Mouse (Mus musculus): ENCODE measurements around the gene Ttc23.

Gene Ttc23

GRCm38 (mm10) chr7:67763625-67764024 is 116.4 kb downstream of the Ttc23 start:
- no peak for DNase-seq (ENCODE audit: low read depth, low spot score)
- H3K27me3 ChIP-seq (ENCODE audit: control insufficient read depth, insufficient read depth, low read length, poor library complexity, severe bottlenecking) = no peaks in the 10 kb centered on the region

GRCm38 (mm10) chr7:67768125-67768524 is 120.9 kb downstream of the Ttc23 start:
- Histone ChIP-seq H3K36me3 (ENCODE audit: control insufficient read depth, insufficient read depth, low read length, poor library complexity, severe bottlenecking) (no peaks in the 10 kb centered on the region), H3K27me3 (ENCODE audit: control insufficient read depth, insufficient read depth, low read length, poor library complexity, severe bottlenecking) (no peaks in the 10 kb centered on the region)
- no peak for DNase-seq (ENCODE audit: low read depth, low spot score)

More at GRCm38 (mm10) chr7:67763625-67764024, 116.4 kb downstream of the Ttc23 start:
- no peaks in the 10 kb centered on the region for H3K36me3 ChIP-seq (ENCODE audit: control insufficient read depth, insufficient read depth, low read length, poor library complexity, severe bottlenecking)

DNA sequence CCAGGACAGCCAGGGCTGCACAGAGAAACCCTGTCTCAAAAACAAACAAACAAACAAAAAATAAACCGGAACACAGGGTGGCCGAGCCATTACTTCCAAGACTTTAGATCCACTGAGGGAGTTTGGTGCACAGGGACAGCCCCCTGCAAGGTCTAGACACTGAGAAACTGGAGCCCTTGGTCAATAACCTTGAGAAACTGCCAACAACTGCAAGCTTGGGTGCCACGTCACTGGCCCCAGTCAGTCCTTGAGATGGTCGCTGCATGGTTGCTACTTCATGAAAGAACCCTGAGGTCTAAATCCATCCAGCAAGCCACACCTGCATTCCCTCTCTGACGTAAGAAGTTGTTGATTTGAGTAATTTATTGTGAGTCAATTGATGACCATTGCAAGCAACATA is 122.3 kb downstream of the Ttc23 start:
- H3K36me3 ChIP-seq (ENCODE audit: control insufficient read depth, insufficient read depth, low read length, poor library complexity, severe bottlenecking) = no peaks in the 10 kb centered on the region

GRCm38 (mm10) chr7:67772231-67772630 is 125.0 kb downstream of the Ttc23 start:
- Histone ChIP-seq H3K36me3 (ENCODE audit: control insufficient read depth, insufficient read depth, low read length, poor library complexity, severe bottlenecking) (no peaks in the 10 kb centered on the region), H3K27me3 (ENCODE audit: control insufficient read depth, insufficient read depth, low read length, poor library complexity, severe bottlenecking) (no peaks in the 10 kb centered on the region)
- no peak for DNase-seq (ENCODE audit: low read depth, low spot score)

More for the DNA sequence above, 122.3 kb downstream of the Ttc23 start:
- DNase-seq (ENCODE audit: low read depth, low spot score) = no peak
- no peaks in the 10 kb centered on the region for H3K27me3 ChIP-seq (ENCODE audit: control insufficient read depth, insufficient read depth, low read length, poor library complexity, severe bottlenecking)

GRCm38 (mm10) chr7:67775623-67776022 is 128.4 kb downstream of the Ttc23 start:
- DNase-seq (ENCODE audit: low read depth, low spot score) = no peak
- Histone ChIP-seq H3K27me3 (ENCODE audit: control insufficient read depth, insufficient read depth, low read length, poor library complexity, severe bottlenecking) (no peaks in the 10 kb centered on the region), H3K36me3 (ENCODE audit: control insufficient read depth, insufficient read depth, low read length, poor library complexity, severe bottlenecking) (no peaks in the 10 kb centered on the region)

DNA sequence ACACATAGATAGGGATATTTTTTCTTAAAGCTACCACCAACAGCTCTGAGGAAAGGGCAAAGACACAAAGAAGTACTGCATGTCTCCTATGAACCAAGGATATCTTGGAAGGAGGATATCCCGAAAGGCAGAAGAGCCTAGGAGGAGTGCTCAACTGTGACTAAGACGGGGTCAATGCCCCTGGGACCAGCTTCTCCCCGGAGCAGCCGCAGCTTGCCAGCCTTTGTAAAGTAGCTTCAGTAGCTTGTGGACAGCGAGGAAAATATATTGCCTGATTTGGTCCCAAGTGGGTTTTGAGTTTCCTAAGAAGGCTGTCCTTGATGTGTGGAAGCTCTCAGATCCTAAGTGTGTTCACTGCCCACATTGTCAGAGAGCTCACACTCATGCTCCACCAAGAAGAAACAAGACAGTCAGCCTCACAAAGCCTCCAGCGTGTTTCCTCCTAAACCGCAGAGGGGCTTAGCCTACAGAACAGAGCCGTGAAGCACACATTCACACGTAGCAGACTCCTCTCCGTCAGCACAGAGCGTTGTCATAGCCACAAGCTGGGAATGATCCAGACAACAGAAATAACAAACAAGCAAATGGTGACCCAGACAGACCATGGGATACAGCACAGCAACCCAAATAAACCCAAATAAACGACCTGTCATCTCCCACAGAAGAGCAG is 129.6 kb downstream of the Ttc23 start:
- Histone ChIP-seq H3K27me3 (ENCODE audit: control insufficient read depth, insufficient read depth, low read length, poor library complexity, severe bottlenecking) (no peaks in the 10 kb centered on the region), H3K36me3 (ENCODE audit: control insufficient read depth, insufficient read depth, low read length, poor library complexity, severe bottlenecking) (no peaks in the 10 kb centered on the region)
- no peak for DNase-seq (ENCODE audit: low read depth, low spot score)

DNA sequence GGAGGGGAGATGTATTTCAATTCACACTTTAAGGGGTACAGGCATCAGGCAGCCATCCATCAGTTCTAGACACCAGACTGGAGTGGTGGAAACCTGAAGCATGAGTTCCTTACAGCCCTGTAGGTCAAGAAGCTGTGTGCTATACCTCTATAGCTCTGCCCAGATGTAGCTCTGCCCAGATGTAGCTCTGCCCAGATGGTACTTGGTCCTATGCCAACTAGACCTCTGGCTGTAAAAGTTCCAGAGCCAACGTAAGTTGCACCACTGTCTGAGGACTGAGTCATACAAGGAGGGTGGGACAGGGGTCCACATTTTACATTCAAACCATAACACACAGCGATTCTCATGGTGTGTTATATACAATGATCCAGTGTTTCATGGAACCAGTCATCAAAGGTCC is 140.7 kb downstream of the Ttc23 start:
- H3K27me3 ChIP-seq (ENCODE audit: control insufficient read depth, insufficient read depth, low read length, poor library complexity, severe bottlenecking) = no peaks in the 10 kb centered on the region
- no peaks in the 10 kb centered on the region for H3K36me3 ChIP-seq (ENCODE audit: control insufficient read depth, insufficient read depth, low read length, poor library complexity, severe bottlenecking)
- DNase-seq (ENCODE audit: low read depth, low spot score) = no peak

- DNase-seq (ENCODE audit: low read depth, low spot score) = peak; percentile 57
- H3K36me3 ChIP-seq (ENCODE audit: control insufficient read depth, insufficient read depth, low read length, poor library complexity, severe bottlenecking) = no peaks in the 10 kb centered on the region
These were observed 141.5 kb downstream of the Ttc23 start for GRCm38 (mm10) chr7:67788713-67789112.

DNA sequence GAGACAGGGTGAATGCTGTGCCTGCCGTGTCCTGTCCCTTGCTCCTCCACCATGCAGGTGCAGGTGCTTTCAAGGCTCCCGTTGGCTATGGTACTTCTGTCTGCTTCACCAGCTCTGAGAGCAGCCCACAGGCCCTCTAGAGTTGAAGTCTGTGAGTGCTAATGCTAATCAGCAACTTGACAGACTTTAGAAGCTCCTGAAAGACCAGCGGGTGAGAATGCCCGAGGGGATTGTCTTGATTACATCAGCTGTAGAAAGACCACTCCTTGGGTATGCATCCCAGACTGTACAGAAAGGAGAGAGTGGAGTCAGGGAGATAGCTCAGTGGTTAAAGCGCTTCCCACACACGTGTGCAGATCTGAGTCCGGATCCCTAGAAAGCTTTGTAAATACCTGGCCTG is 144.0 kb downstream of the Ttc23 start:
- no peaks in the 10 kb centered on the region for H3K36me3 ChIP-seq (ENCODE audit: control insufficient read depth, insufficient read depth, low read length, poor library complexity, severe bottlenecking)
- H3K27me3 ChIP-seq (ENCODE audit: control insufficient read depth, insufficient read depth, low read length, poor library complexity, severe bottlenecking) = no peaks in the 10 kb centered on the region
- DNase-seq (ENCODE audit: low read depth, low spot score) = no peak

More at GRCm38 (mm10) chr7:67788713-67789112, 141.5 kb downstream of the Ttc23 start:
- no peaks in the 10 kb centered on the region for H3K27me3 ChIP-seq (ENCODE audit: control insufficient read depth, insufficient read depth, low read length, poor library complexity, severe bottlenecking)

DNA sequence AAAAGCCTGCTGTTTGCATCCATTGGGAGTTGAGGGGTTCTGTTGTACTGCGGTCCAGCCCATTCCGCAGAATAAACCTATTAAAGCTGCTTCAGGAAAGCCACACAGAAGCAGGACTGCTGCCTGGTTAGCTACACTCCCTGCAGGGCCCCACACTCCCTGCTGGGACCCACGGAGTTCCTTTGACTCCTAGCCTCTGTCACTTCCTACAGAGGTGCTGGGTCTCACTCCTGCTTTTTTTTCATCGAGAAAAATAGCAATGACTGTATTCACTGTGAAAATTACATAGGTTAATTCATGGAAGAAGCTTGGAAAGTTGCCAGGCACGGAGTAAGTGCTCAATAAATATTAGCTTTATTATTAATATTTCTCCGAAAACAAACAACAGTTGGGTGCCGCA is 146.2 kb downstream of the Ttc23 start:
- H3K36me3 ChIP-seq (ENCODE audit: control insufficient read depth, insufficient read depth, low read length, poor library complexity, severe bottlenecking) = no peaks in the 10 kb centered on the region
- DNase-seq (ENCODE audit: low read depth, low spot score) = no peak
- no peaks in the 10 kb centered on the region for H3K27me3 ChIP-seq (ENCODE audit: control insufficient read depth, insufficient read depth, low read length, poor library complexity, severe bottlenecking)

- no peak for DNase-seq (ENCODE audit: low read depth, low spot score)
- Histone ChIP-seq H3K36me3 (ENCODE audit: control insufficient read depth, insufficient read depth, low read length, poor library complexity, severe bottlenecking) (no peaks in the 10 kb centered on the region), H3K27me3 (ENCODE audit: control insufficient read depth, insufficient read depth, low read length, poor library complexity, severe bottlenecking) (no peaks in the 10 kb centered on the region)
These were observed 149.9 kb downstream of the Ttc23 start for GRCm38 (mm10) chr7:67797065-67797464.

DNA sequence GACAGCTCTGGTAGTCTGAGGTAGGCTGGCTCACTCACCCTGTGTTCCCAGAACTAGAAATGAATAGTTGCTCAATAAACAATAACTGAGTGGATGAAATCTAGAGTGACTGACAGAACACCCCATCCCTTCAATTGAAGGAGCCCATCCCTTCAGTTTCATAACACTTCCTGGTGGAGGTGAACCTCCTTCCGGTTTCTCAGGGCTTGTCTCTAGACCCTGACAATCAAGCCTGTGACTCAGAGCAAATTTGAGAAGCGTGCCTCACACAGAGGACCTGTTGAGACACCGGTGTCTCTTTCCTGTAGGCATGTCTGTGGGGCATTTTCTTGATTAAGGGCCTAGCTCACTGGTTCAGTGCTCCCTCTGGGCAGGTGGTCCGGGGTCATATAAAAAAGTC is 151.3 kb downstream of the Ttc23 start:
- Histone ChIP-seq H3K27me3 (ENCODE audit: control insufficient read depth, insufficient read depth, low read length, poor library complexity, severe bottlenecking) (no peaks in the 10 kb centered on the region), H3K36me3 (ENCODE audit: control insufficient read depth, insufficient read depth, low read length, poor library complexity, severe bottlenecking) (no peaks in the 10 kb centered on the region)
- no peak for DNase-seq (ENCODE audit: low read depth, low spot score)

DNA sequence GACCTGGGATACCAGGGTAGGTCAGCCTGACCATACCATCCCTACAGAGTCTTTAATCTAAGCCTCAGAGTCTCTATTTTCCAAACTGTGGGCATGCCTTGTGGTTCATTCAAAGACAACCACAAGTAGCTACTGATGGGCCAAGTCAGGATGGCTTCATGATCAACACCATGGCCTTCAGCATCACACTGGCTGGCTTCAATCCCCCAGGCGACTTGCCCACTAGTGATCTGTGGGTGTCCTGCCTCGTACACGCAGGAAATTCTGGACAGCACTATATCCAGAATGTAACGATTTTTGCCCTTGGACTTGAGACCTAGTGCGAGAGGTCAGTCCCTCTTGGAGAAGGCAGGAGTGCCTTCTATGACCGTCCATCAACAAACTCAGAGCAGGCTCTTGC is 153.3 kb downstream of the Ttc23 start:
- Histone ChIP-seq H3K36me3 (ENCODE audit: control insufficient read depth, insufficient read depth, low read length, poor library complexity, severe bottlenecking) (no peaks in the 10 kb centered on the region), H3K27me3 (ENCODE audit: control insufficient read depth, insufficient read depth, low read length, poor library complexity, severe bottlenecking) (no peaks in the 10 kb centered on the region)
- no peak for DNase-seq (ENCODE audit: low read depth, low spot score)

GRCm38 (mm10) chr7:67801022-67801421 is 153.8 kb downstream of the Ttc23 start:
- Histone ChIP-seq H3K36me3 (ENCODE audit: control insufficient read depth, insufficient read depth, low read length, poor library complexity, severe bottlenecking) (no peaks in the 10 kb centered on the region), H3K27me3 (ENCODE audit: control insufficient read depth, insufficient read depth, low read length, poor library complexity, severe bottlenecking) (no peaks in the 10 kb centered on the region)

DNA sequence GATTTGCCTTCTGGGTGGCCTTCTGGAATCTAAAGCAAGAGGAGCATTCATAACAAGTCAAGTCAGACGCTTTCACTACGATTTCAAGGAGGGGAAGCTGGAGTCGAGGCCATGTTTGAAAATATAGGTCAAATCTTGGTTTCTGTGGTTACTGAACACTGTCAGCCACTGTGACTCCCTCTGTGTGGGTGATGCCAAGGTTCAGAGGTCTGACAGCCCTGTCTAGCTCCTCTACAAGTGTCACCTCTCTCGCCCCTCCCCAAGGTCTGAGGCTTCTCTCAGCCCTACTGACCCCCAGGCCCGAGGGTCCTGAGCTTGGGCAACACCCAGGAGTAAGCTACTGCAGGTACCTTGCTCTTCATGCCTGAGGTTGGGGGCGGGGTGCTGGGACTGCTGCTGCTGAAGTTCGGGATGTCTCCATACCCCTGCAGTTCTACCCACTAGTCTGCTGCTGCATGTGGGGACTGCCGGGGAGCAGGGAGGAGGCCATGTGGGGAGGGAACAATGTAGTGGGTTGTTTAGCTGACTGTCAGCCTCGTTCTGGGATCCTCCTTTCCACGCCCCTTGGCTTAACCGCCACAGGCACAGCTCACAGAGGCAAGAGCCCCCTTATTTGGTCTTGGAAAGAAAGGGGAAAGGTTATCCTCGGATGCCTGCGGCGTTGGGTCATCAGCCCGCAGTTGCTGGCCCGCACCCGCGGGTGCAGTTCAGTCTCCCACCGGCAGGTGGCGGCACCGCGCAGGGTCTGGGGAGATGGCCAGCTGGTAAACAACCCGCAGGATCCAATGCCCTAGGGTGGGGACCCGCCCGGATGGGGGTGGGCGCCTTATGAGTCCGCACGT is 156.0 kb downstream of the Ttc23 start:
- no peaks in the 10 kb centered on the region for H3K27me3 ChIP-seq (ENCODE audit: control insufficient read depth, insufficient read depth, low read length, poor library complexity, severe bottlenecking)
- no peaks in the 10 kb centered on the region for H3K36me3 ChIP-seq (ENCODE audit: control insufficient read depth, insufficient read depth, low read length, poor library complexity, severe bottlenecking)
- peak; percentile 49 for DNase-seq (ENCODE audit: low read depth, low spot score)

More at GRCm38 (mm10) chr7:67801022-67801421, 153.8 kb downstream of the Ttc23 start:
- no peak for DNase-seq (ENCODE audit: low read depth, low spot score)
